Mouse (Mus musculus): ENCODE results near the gene Slc4a11. TPM values are rescaled to one million over a fixed set of nuclear protein-coding genes. Genes with fewer than 3 reads are reported as not detected.
"Not testable (repeated sequence)": the region's sequence is repeated elsewhere in the genome, so short reads cannot be mapped to it uniquely, and the experiment has no call there.

The Slc4a11 gene
- polyA plus RNA-seq, 1 experiment from 2014 or later, result 2.4 TPM

GRCm38 (mm10) chr2:130677211-130677610, 20.1 kb downstream of the Slc4a11 start:
- Histone ChIP-seq H3K36me3 (peaks cover 98% of the 10 kb centered on the region), H3K27me3 (no peaks in the 10 kb centered on the region), H3K4me2 (no peak overlapping the region), H3K27ac (no peak overlapping the region), H3K9ac (no peak overlapping the region), H3K4me3 (replicated peaks) (no peak overlapping the region), H3K9me3 (replicated peaks) (no peaks in the 10 kb centered on the region), H3K4me1 (no peaks in the 10 kb centered on the region)
- ATAC-seq (replicated peaks; ENCODE audit: low FRiP score), result no peak
- WGBS, result 42% methylated on average over 10 of the region's 10 CpGs

GRCm38 (mm10) chr2:130667559-130667958, 29.8 kb downstream of the Slc4a11 start, which contains the start of gene Itpa:
Itpa (plus strand) TSS chr2:130667610.
- peaks cover 18% of the 10 kb centered on the region for H3K36me3 ChIP-seq
- H3K4me3 ChIP-seq (replicated peaks), result peak within 1 kb of the TSS; percentile 74
- peak; percentile 65 for ATAC-seq (replicated peaks; ENCODE audit: low FRiP score)
- peak within 1 kb of the TSS; percentile 89 for H3K27ac ChIP-seq
- no peaks in the 10 kb centered on the region for H3K27me3 ChIP-seq
- H3K4me1 ChIP-seq, result peaks cover 42% of the 10 kb centered on the region
- H3K9ac ChIP-seq, result peak within 1 kb of the TSS; percentile 65
- under 1% methylated on average over 31 of the region's 31 CpGs for WGBS
- no peaks in the 10 kb centered on the region for H3K9me3 ChIP-seq (replicated peaks)
- H3K4me2 ChIP-seq, result peak within 1 kb of the TSS; percentile 83

- no peaks in the 10 kb centered on the region for H3K9me3 ChIP-seq (replicated peaks)
- peak within 1 kb of the TSS; percentile 81 for H3K9ac ChIP-seq
- H3K4me2 ChIP-seq, result peak within 1 kb of the TSS; percentile 70
- no peaks in the 10 kb centered on the region for H3K27me3 ChIP-seq
- peaks cover 34% of the 10 kb centered on the region for H3K36me3 ChIP-seq
- ATAC-seq (replicated peaks; ENCODE audit: low FRiP score), result peak; percentile 96
- under 1% methylated on average over 40 of the region's 40 CpGs for WGBS
- peak within 1 kb of the TSS; percentile 99 for H3K27ac ChIP-seq
- peak within 1 kb of the TSS; percentile 67 for H3K4me3 ChIP-seq (replicated peaks)
- peaks cover 38% of the 10 kb centered on the region for H3K4me1 ChIP-seq
These were observed 33.1 kb downstream of the Slc4a11 start, which contains the start of gene Ddrgk1 for GRCm38 (mm10) chr2:130664102-130664701. Ddrgk1 (minus strand) TSS chr2:130664659.

- H3K4me3 ChIP-seq (replicated peaks), result peak overlapping the region; percentile 67; the same call in 1 of the 2 replicates
- no peaks in the 10 kb centered on the region for H3K27me3 ChIP-seq
- no peaks in the 10 kb centered on the region for H3K9me3 ChIP-seq (replicated peaks)
- peak overlapping the region; percentile 81 for H3K9ac ChIP-seq
- H3K4me1 ChIP-seq, result peaks cover 31% of the 10 kb centered on the region
- no peak for ATAC-seq (replicated peaks; ENCODE audit: low FRiP score)
- WGBS, result 86% methylated on average over 11 of the region's 11 CpGs
- H3K4me2 ChIP-seq, result peak overlapping the region; percentile 70
- peak overlapping the region; percentile 99; the same call in 1 of the 2 replicates for H3K27ac ChIP-seq
- peaks cover 42% of the 10 kb centered on the region for H3K36me3 ChIP-seq
These were observed 34.0 kb downstream of the Slc4a11 start for GRCm38 (mm10) chr2:130663342-130663741.

GRCm38 (mm10) chr2:130658530-130658929, 38.8 kb downstream of the Slc4a11 start:
- Histone ChIP-seq H3K36me3 (peaks cover 91% of the 10 kb centered on the region), H3K27ac (no peak overlapping the region), H3K9me3 (replicated peaks) (no peaks in the 10 kb centered on the region), H3K4me2 (no peak overlapping the region), H3K27me3 (no peaks in the 10 kb centered on the region), H3K4me1 (peaks cover 12% of the 10 kb centered on the region), H3K9ac (no peak overlapping the region), H3K4me3 (replicated peaks) (no peak overlapping the region)
- WGBS, result 96% methylated on average over 10 of the region's 10 CpGs
- no peak for ATAC-seq (replicated peaks; ENCODE audit: low FRiP score)

GRCm38 (mm10) chr2:130657541-130657940, 39.8 kb downstream of the Slc4a11 start:
- H3K9me3 ChIP-seq (replicated peaks), result no peaks in the 10 kb centered on the region
- H3K4me3 ChIP-seq (replicated peaks), result no peak overlapping the region
- H3K9ac ChIP-seq, result no peak overlapping the region
- no peaks in the 10 kb centered on the region for H3K27me3 ChIP-seq
- peaks cover 2% of the 10 kb centered on the region for H3K4me1 ChIP-seq
- 84% methylated on average over 6 of the region's 6 CpGs for WGBS
- H3K27ac ChIP-seq, result no peak overlapping the region
- H3K4me2 ChIP-seq, result no peak overlapping the region
- no peak for ATAC-seq (replicated peaks; ENCODE audit: low FRiP score)
- peaks cover 99% of the 10 kb centered on the region for H3K36me3 ChIP-seq

- H3K9ac ChIP-seq, result no peak overlapping the region
- H3K4me3 ChIP-seq (replicated peaks), result no peak overlapping the region
- no peaks in the 10 kb centered on the region for H3K9me3 ChIP-seq (replicated peaks)
- no peak overlapping the region for H3K27ac ChIP-seq
- no peaks in the 10 kb centered on the region for H3K4me1 ChIP-seq
- H3K27me3 ChIP-seq, result no peaks in the 10 kb centered on the region
- ATAC-seq (replicated peaks; ENCODE audit: low FRiP score), result no peak
- no peak overlapping the region for H3K4me2 ChIP-seq
- H3K36me3 ChIP-seq, result peaks cover 96% of the 10 kb centered on the region
- WGBS, result 92% methylated on average over 9 of the region's 9 CpGs
These were observed 40.8 kb downstream of the Slc4a11 start for GRCm38 (mm10) chr2:130656536-130656935.

GRCm38 (mm10) chr2:130655660-130656339, 41.5 kb downstream of the Slc4a11 start:
- Histone ChIP-seq H3K27me3 (no peaks in the 10 kb centered on the region), H3K4me2 (no peak overlapping the region), H3K27ac (no peak overlapping the region), H3K9me3 (replicated peaks) (no peaks in the 10 kb centered on the region), H3K4me3 (replicated peaks) (no peak overlapping the region), H3K36me3 (peaks cover 96% of the 10 kb centered on the region), H3K4me1 (no peaks in the 10 kb centered on the region), H3K9ac (no peak overlapping the region)
- ATAC-seq (replicated peaks; ENCODE audit: low FRiP score), result no peak
- WGBS, result 89% methylated on average over 6 of the region's 6 CpGs

GRCm38 (mm10) chr2:130653760-130654159, 43.6 kb downstream of the Slc4a11 start:
- no peaks in the 10 kb centered on the region for H3K9me3 ChIP-seq (replicated peaks)
- no peaks in the 10 kb centered on the region for H3K4me1 ChIP-seq
- peaks cover 87% of the 10 kb centered on the region for H3K36me3 ChIP-seq
- no peak overlapping the region for H3K9ac ChIP-seq
- no peak overlapping the region for H3K4me2 ChIP-seq
- H3K27me3 ChIP-seq, result no peaks in the 10 kb centered on the region
- H3K4me3 ChIP-seq (replicated peaks), result no peak overlapping the region
- no peak for ATAC-seq (replicated peaks; ENCODE audit: low FRiP score)
- no peak overlapping the region for H3K27ac ChIP-seq
- 90% methylated on average over 1 of the region's 1 CpGs for WGBS

GRCm38 (mm10) chr2:130653303-130653702, 44.0 kb downstream of the Slc4a11 start:
- ATAC-seq (replicated peaks; ENCODE audit: low FRiP score), result no peak
- Histone ChIP-seq H3K4me1 (no peaks in the 10 kb centered on the region), H3K4me3 (replicated peaks) (no peak overlapping the region), H3K36me3 (peaks cover 82% of the 10 kb centered on the region), H3K9ac (no peak overlapping the region), H3K27me3 (no peaks in the 10 kb centered on the region), H3K27ac (no peak overlapping the region), H3K9me3 (replicated peaks) (no peaks in the 10 kb centered on the region), H3K4me2 (no peak overlapping the region)
- 88% methylated on average over 2 of the region's 2 CpGs for WGBS

GRCm38 (mm10) chr2:130649028-130649427, 48.3 kb downstream of the Slc4a11 start:
- WGBS, result 84% methylated on average over 6 of the region's 6 CpGs
- not testable (repeated sequence) for H3K4me1 ChIP-seq; H3K27ac ChIP-seq; ATAC-seq (replicated peaks; ENCODE audit: low FRiP score); H3K4me2 ChIP-seq; H3K9ac ChIP-seq; H3K9me3 ChIP-seq (replicated peaks); H3K27me3 ChIP-seq; H3K4me3 ChIP-seq (replicated peaks)
- H3K36me3 ChIP-seq, result peaks cover 39% of the 10 kb centered on the region

GRCm38 (mm10) chr2:130645198-130645597, 52.1 kb downstream of the Slc4a11 start:
- Histone ChIP-seq H3K27me3 (no peaks in the 10 kb centered on the region), H3K27ac (no peak overlapping the region), H3K9ac (no peak overlapping the region), H3K4me1 (peaks cover 15% of the 10 kb centered on the region), H3K4me3 (replicated peaks) (no peak overlapping the region), H3K9me3 (replicated peaks) (no peaks in the 10 kb centered on the region), H3K36me3 (peaks cover 8% of the 10 kb centered on the region), H3K4me2 (no peak overlapping the region)
- WGBS, result 82% methylated on average over 4 of the region's 4 CpGs
- ATAC-seq (replicated peaks; ENCODE audit: low FRiP score), result no peak

All from kidney, embryonic 15.5 days (tissue).